Comparison of ENCODE assay signal across 8 mouse cellular contexts in the genomic region with DNA sequence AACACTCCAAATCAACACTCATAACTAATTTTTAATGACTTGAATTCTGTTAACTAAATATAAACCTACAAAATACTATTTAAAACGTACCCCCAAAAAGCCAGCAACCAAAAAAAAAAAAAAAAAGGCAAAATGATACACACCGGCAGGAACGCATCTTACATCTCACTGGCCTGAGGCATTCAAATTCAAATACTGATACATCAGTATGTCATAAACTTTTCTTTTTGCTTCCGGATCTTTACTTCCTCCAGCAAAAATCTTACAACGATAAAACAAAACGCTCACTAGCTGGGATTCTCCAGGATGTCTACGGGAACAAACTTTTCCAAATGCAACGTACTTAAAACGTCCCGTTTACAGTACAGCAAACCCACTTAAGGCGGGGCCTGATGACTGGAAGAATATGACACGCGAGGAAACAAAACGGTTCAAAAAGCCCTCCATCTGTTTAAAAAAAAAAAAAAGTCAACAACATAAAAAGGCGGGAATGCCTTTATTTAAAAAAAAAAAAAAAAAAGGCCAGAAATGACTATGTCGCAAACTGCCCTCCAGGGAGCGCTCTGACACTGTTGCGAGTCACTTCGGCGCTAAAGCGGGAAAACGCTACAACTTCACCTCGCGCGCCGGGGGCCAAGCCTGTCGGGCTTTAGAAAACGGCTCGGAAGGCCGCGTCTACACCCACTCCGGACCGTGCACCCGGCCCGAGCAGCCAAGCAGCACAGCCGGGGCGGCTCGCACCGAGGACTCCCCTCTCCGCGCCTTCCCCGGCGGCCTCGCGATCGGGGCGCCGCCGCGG. TPM values are rescaled to one million over a fixed set of nuclear protein-coding genes. Genes with fewer than 3 reads are reported as not detected.
A peak's percentile ranks its signal among the peaks of the same experiment; 100 is the strongest.
DNase-seq lines count a peak whose midpoint lies in the region; ATAC-seq lines count a peak whose summit lies in the region.

No protein-coding gene starts in this region.

- peak overlapping the region; percentile 98 for H3K4me3 ChIP-seq in hindbrain, embryonic 11.5 days (ENCODE audit: low read depth, low read length)
- peak overlapping the region; percentile 62 for H3K4me3 ChIP-seq in macrophage (ENCODE audit: inconsistent target)

- no peaks in the 10 kb centered on the region for H3K27me3 ChIP-seq in hindbrain, embryonic 11.5 days (ENCODE audit: control insufficient read depth, insufficient read depth, low read length)

- ATAC-seq in hindbrain, embryonic 11.5 days (ENCODE audit: low FRiP score), result peak; percentile 38

- no peaks in the 10 kb centered on the region for H3K4me1 ChIP-seq in hindbrain, embryonic 11.5 days (replicated peaks; ENCODE audit: control insufficient read depth, insufficient read depth, low read length)

- peak overlapping the region; percentile 52 for H3K4me2 ChIP-seq in hindbrain, embryonic 11.5 days (replicated peaks; ENCODE audit: low read depth, low read length)

- under 1% methylated on average over 47 of the region's 50 CpGs for WGBS in hindbrain, embryonic 11.5 days
- 1% methylated on average over 48 of the region's 50 CpGs for WGBS in macrophage (ENCODE audit: missing documents)

- peak overlapping the region; percentile 99 for H3K9ac ChIP-seq in hindbrain, embryonic 11.5 days (ENCODE audit: low read depth, low read length)

- H3K36me3 ChIP-seq in hindbrain, embryonic 11.5 days (ENCODE audit: control insufficient read depth, insufficient read depth, low read length), result no peaks in the 10 kb centered on the region
- H3K36me3 ChIP-seq in macrophage (ENCODE audit: inconsistent target), result no peaks in the 10 kb centered on the region

- no peaks in the 10 kb centered on the region for H3K9me3 ChIP-seq in hindbrain, embryonic 11.5 days (ENCODE audit: control insufficient read depth, low read length)

- peak overlapping the region; percentile 99 for H3K27ac ChIP-seq in hindbrain, embryonic 11.5 days (ENCODE audit: low read depth, low read length)
- peak overlapping the region; percentile 73 for H3K27ac ChIP-seq in macrophage

- H3K79me2 ChIP-seq in macrophage (ENCODE audit: inconsistent target), result peaks cover 50% of the 10 kb centered on the region

- peak; percentile 86 for DNase-seq in Muller cell, postnatal 12 days (ENCODE audit: inconsistent ontology term)
- DNase-seq in cerebellum, adult 9-10 months, result peak; percentile 81
- DNase-seq in frontal cortex, adult 2 months (ENCODE audit: extremely low spot score in 1 of 2, low spot score in 1 of 2), result peak; percentile 46 to 84
- peak; percentile 93 for DNase-seq in hindbrain, embryonic 11.5 days (ENCODE audit: low spot score)
- peak; percentile 78 to 82 for DNase-seq in layer of hippocampus, postnatal 36 days
- DNase-seq in right cerebral cortex, adult 18-20 months, result peak; percentile 85
- DNase-seq in urinary bladder, adult 2 months (ENCODE audit: low spot score), result peak; percentile 74

RNA-seq across cellular contexts. Expression of gene Tmpo, which starts 10.8 kb away (rescaled TPM):
- polyA plus RNA-seq in frontal cortex, adult 2 months (2012; rRNA removed), result 44.1 and 47.8 TPM in 2 replicates
- 312 and 320 TPM in 2 replicates for polyA plus RNA-seq in hindbrain, embryonic 11.5 days (2014; fragmentation: Nextera tagmentation; extraction: Ambion mirVana)
- total RNA-seq in layer of hippocampus, postnatal 36 days (2021), result 10 to 100 TPM; 38.8 to 41.2 TPM
- total RNA-seq in macrophage (2018; cell fraction: chromatin; rRNA removed), result 100 to 1,000 TPM in 18 of 26 experiments, 10 to 100 TPM in 8; 67.3 to 260 (median 119) TPM
- total RNA-seq in macrophage (2018; cell fraction: cytosol; rRNA removed), result 10 to 100 TPM; 22.0 to 43.2 (median 33.7) TPM
- 100 to 1,000 TPM in 8 of 26 experiments, 10 to 100 TPM in 18; 44.5 to 242 (median 80.1) TPM for total RNA-seq in macrophage (2018; cell fraction: nucleus; rRNA removed)
- polyA plus RNA-seq in macrophage (2018), result 30.4 to 57.8 TPM (median 34.2 TPM) in 3 replicates
- polyA plus RNA-seq in urinary bladder, adult 2 months (2012; rRNA removed), result 66.1 and 77.0 TPM in 2 replicates

RNA-seq across cellular contexts. Expression of gene Slc25a3, which starts 46.5 kb away (rescaled TPM):
- polyA plus RNA-seq in frontal cortex, adult 2 months (2012; rRNA removed), result 659 and 706 TPM in 2 replicates
- polyA plus RNA-seq in hindbrain, embryonic 11.5 days (2014; fragmentation: Nextera tagmentation; extraction: Ambion mirVana), result 426 and 455 TPM in 2 replicates
- total RNA-seq in layer of hippocampus, postnatal 36 days (2021), result 100 to 1,000 TPM; 499 to 538 TPM
- 100 to 1,000 TPM; 197 to 929 (median 501) TPM for total RNA-seq in macrophage (2018; cell fraction: chromatin; rRNA removed)
- total RNA-seq in macrophage (2018; cell fraction: cytosol; rRNA removed), result 100 to 1,000 TPM; 285 to 427 (median 348) TPM
- total RNA-seq in macrophage (2018; cell fraction: nucleus; rRNA removed), result 100 to 1,000 TPM; 295 to 757 (median 468) TPM
- polyA plus RNA-seq in macrophage (2018), result 239 to 473 TPM (median 381 TPM) in 3 replicates
- polyA plus RNA-seq in urinary bladder, adult 2 months (2012; rRNA removed), result 529 and 576 TPM in 2 replicates

Comparison
In these comparisons a context has a peak if more than half of its experiments do, and no peak if none do; other contexts are left out.
1. Peak in every context shown above with its lines: DNase-seq, ATAC-seq, H3K4me3 ChIP-seq and H3K27ac ChIP-seq.